Mouse (Mus musculus): ENCODE measurements around the gene Pole3. TPM values are rescaled to one million over a fixed set of nuclear protein-coding genes. Genes with fewer than 3 reads are reported as not detected.

The Pole3 gene
- polyA plus RNA-seq, 1 experiment from 2014 or later: 117 TPM

GRCm38 (mm10) chr4:62517046-62517445 lies 7.8 kb downstream of the Pole3 start:
- Histone ChIP-seq H3K9me3 (no peaks in the 10 kb centered on the region), H3K27me3 (replicated peaks; ENCODE audit: low read depth, poor library complexity, severe bottlenecking) (no peaks in the 10 kb centered on the region), H3K4me1 (peaks cover 56% of the 10 kb centered on the region), H3K36me3 (replicated peaks) (peaks cover 27% of the 10 kb centered on the region), H3K4me3 (0 out of 2 replicates have a peak overlapping the region, but pooled peaks have one; percentile 71), H3K27ac (replicated peaks) (peak overlapping the region; percentile 48; the same call in 1 of the 2 replicates)
- WGBS: 91% methylated on average over 8 of the region's 8 CpGs
- no peak for DNase-seq (ENCODE audit: low spot score)

DNA sequence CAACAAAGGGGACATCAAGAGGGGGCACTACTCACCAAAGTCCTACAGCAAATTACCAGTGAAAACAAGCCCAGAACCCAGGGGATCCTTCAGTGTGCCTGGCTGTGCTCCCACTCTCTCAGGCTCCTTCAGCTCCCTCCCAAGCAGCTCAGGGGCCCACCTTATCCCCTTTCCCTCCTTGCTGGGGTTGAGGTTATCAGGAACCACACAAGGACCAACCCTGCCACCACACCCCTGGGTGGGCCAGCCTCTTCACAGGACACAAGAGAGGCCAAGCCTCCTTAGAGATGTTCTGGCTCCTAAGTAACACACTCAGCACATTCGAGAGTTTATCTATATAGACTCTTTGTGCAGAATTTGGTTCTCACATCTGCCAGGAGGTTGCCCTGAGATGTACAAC lies 8.3 kb downstream of the Pole3 start:
- Histone ChIP-seq H3K27ac (replicated peaks) (peak overlapping the region; percentile 48; the same call in 1 of the 2 replicates), H3K9me3 (no peaks in the 10 kb centered on the region), H3K4me1 (peaks cover 56% of the 10 kb centered on the region), H3K4me3 (peak overlapping the region; percentile 21; the same call in 1 of the 2 replicates), H3K36me3 (replicated peaks) (peaks cover 28% of the 10 kb centered on the region), H3K27me3 (replicated peaks; ENCODE audit: low read depth, poor library complexity, severe bottlenecking) (no peaks in the 10 kb centered on the region)
- 84% methylated on average over 1 of the region's 1 CpGs for WGBS
- no peak for DNase-seq (ENCODE audit: low spot score)

DNA sequence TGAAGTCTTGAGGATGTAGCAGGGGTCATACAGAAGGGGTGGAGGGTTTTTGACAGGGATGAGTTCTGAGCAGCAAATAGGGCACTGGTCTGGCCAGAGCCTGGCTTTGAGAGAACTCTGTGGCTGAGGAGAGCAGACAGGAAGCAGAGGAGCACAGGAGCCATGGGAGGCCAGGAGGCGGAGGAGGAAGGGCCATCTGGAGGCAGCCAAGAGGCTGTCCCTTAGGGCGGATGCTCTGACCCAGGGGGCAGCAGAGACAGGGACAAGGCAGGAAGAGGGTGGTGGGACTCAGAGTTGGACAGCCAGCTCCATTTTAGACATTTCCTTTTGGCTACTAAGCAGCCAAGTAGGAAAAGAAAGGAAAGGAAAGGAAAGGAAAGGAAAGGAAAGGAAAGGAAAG lies 8.8 kb downstream of the Pole3 start:
- no peaks in the 10 kb centered on the region for H3K27me3 ChIP-seq (replicated peaks; ENCODE audit: low read depth, poor library complexity, severe bottlenecking)
- WGBS: 46% methylated on average over 2 of the region's 2 CpGs
- H3K9me3 ChIP-seq: no peaks in the 10 kb centered on the region
- no peak for DNase-seq (ENCODE audit: low spot score)
- H3K4me3 ChIP-seq: peak overlapping the region; percentile 21
- H3K36me3 ChIP-seq (replicated peaks): peaks cover 31% of the 10 kb centered on the region
- H3K4me1 ChIP-seq: peaks cover 56% of the 10 kb centered on the region
- peak overlapping the region; percentile 70 for H3K27ac ChIP-seq (replicated peaks)

GRCm38 (mm10) chr4:62515490-62515889 lies 9.4 kb downstream of the Pole3 start:
- DNase-seq (ENCODE audit: low spot score): no peak
- Histone ChIP-seq H3K9me3 (no peaks in the 10 kb centered on the region), H3K27me3 (replicated peaks; ENCODE audit: low read depth, poor library complexity, severe bottlenecking) (no peaks in the 10 kb centered on the region), H3K27ac (replicated peaks) (peak overlapping the region; percentile 70), H3K4me1 (peaks cover 54% of the 10 kb centered on the region), H3K36me3 (replicated peaks) (peaks cover 37% of the 10 kb centered on the region), H3K4me3 (peak overlapping the region; percentile 21)
- 86% methylated on average over 3 of the region's 3 CpGs for WGBS

GRCm38 (mm10) chr4:62514995-62515394 lies 9.9 kb downstream of the Pole3 start:
- H3K27me3 ChIP-seq (replicated peaks; ENCODE audit: low read depth, poor library complexity, severe bottlenecking): no peaks in the 10 kb centered on the region
- H3K9me3 ChIP-seq: no peaks in the 10 kb centered on the region
- peaks cover 42% of the 10 kb centered on the region for H3K36me3 ChIP-seq (replicated peaks)
- no peak overlapping the region for H3K4me3 ChIP-seq
- no peak for DNase-seq (ENCODE audit: low spot score)
- peaks cover 49% of the 10 kb centered on the region for H3K4me1 ChIP-seq
- 88% methylated on average over 7 of the region's 7 CpGs for WGBS
- no peak overlapping the region for H3K27ac ChIP-seq (replicated peaks)

- no peaks in the 10 kb centered on the region for H3K9me3 ChIP-seq
- H3K4me3 ChIP-seq: no peak overlapping the region
- no peak overlapping the region for H3K27ac ChIP-seq (replicated peaks)
- WGBS: 58% methylated on average over 11 of the region's 11 CpGs
- peaks cover 51% of the 10 kb centered on the region for H3K36me3 ChIP-seq (replicated peaks)
- no peaks in the 10 kb centered on the region for H3K27me3 ChIP-seq (replicated peaks; ENCODE audit: low read depth, poor library complexity, severe bottlenecking)
- DNase-seq (ENCODE audit: low spot score): no peak
- H3K4me1 ChIP-seq: peaks cover 41% of the 10 kb centered on the region
These were observed 10.8 kb downstream of the Pole3 start for GRCm38 (mm10) chr4:62513998-62514506.

DNA sequence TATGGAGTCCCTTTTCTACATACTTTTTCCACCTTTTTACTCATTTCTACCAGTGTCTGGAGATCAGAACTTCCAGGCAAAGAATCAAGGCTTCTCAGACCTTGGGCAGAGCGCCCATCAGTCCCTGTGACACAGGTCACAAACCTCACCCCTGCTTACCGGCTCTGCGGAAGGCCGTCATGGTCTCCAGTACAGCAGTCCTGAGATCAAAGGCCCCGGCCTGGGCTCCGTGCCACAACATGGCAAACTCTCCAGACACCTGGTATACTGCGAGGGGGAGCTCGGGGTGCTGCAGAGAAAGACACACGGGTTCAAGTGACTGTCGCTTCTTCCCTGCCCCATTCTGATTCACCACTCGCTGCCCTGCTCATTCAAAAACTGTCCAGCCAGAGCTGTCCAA lies 14.9 kb downstream of the Pole3 start:
- H3K4me3 ChIP-seq: no peak overlapping the region
- H3K27me3 ChIP-seq (replicated peaks; ENCODE audit: low read depth, poor library complexity, severe bottlenecking): no peaks in the 10 kb centered on the region
- no peak for DNase-seq (ENCODE audit: low spot score)
- H3K27ac ChIP-seq (replicated peaks): no peak overlapping the region
- peaks cover 71% of the 10 kb centered on the region for H3K36me3 ChIP-seq (replicated peaks)
- 93% methylated on average over 11 of the region's 11 CpGs for WGBS
- peaks cover 5% of the 10 kb centered on the region; the same call in 1 of the 2 replicates for H3K4me1 ChIP-seq
- no peaks in the 10 kb centered on the region for H3K9me3 ChIP-seq

GRCm38 (mm10) chr4:62508839-62509238 lies 16.0 kb downstream of the Pole3 start:
- H3K36me3 ChIP-seq (replicated peaks): peaks cover 68% of the 10 kb centered on the region
- 95% methylated on average over 5 of the region's 5 CpGs for WGBS
- H3K4me3 ChIP-seq: no peak overlapping the region
- no peaks in the 10 kb centered on the region for H3K9me3 ChIP-seq
- H3K27ac ChIP-seq (replicated peaks): no peak overlapping the region
- DNase-seq (ENCODE audit: low spot score): no peak
- H3K27me3 ChIP-seq (replicated peaks; ENCODE audit: low read depth, poor library complexity, severe bottlenecking): no peaks in the 10 kb centered on the region
- peaks cover 1% of the 10 kb centered on the region; the same call in 1 of the 2 replicates for H3K4me1 ChIP-seq

GRCm38 (mm10) chr4:62506798-62507197 lies 18.1 kb downstream of the Pole3 start:
- Histone ChIP-seq H3K4me1 (peaks cover 12% of the 10 kb centered on the region), H3K27me3 (replicated peaks; ENCODE audit: low read depth, poor library complexity, severe bottlenecking) (no peaks in the 10 kb centered on the region), H3K4me3 (no peak overlapping the region), H3K27ac (replicated peaks) (no peak overlapping the region), H3K36me3 (replicated peaks) (peaks cover 47% of the 10 kb centered on the region), H3K9me3 (no peaks in the 10 kb centered on the region)
- no peak for DNase-seq (ENCODE audit: low spot score)
- WGBS: 49% methylated on average over 2 of the region's 2 CpGs

GRCm38 (mm10) chr4:62505991-62506390 lies 18.9 kb downstream of the Pole3 start:
- DNase-seq (ENCODE audit: low spot score): no peak
- H3K9me3 ChIP-seq: no peaks in the 10 kb centered on the region
- H3K36me3 ChIP-seq (replicated peaks): peaks cover 39% of the 10 kb centered on the region
- no peak overlapping the region for H3K27ac ChIP-seq (replicated peaks)
- no peaks in the 10 kb centered on the region for H3K27me3 ChIP-seq (replicated peaks; ENCODE audit: low read depth, poor library complexity, severe bottlenecking)
- H3K4me3 ChIP-seq: no peak overlapping the region
- 90% methylated on average over 3 of the region's 3 CpGs for WGBS
- H3K4me1 ChIP-seq: peaks cover 18% of the 10 kb centered on the region

GRCm38 (mm10) chr4:62503374-62503970 lies 21.4 kb downstream of the Pole3 start, which contains the start of gene Hdhd3:
TSS of gene Hdhd3 (minus strand) at chr4:62503467.
- Histone ChIP-seq H3K4me3 (peak within 1 kb of the TSS; percentile 87), H3K36me3 (replicated peaks) (peaks cover 31% of the 10 kb centered on the region), H3K27me3 (replicated peaks; ENCODE audit: low read depth, poor library complexity, severe bottlenecking) (no peaks in the 10 kb centered on the region), H3K4me1 (peaks cover 20% of the 10 kb centered on the region), H3K9me3 (no peaks in the 10 kb centered on the region), H3K27ac (replicated peaks) (peak within 1 kb of the TSS; percentile 86)
- WGBS: 78% methylated on average over 3 of the region's 3 CpGs
- DNase-seq (ENCODE audit: low spot score): no peak

DNA sequence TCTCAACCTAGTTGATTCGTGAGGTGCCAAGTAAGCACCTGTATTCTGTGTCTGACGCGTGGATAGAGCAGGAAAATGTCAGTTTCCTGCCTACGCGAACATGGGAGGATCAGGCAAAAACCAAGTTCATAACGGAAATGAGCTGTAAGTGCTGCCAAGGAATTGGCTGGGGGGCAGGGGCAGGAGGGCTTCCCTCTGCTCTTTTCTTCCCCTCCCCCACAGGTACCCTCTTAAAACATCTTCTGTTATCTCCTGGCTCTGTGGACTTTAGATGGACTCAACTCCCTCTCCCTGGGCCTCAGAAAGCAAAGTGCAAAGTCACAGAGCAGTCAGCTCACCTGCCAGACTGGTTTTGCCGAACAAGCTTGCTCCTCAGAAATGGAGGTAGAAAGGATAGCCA lies 21.9 kb downstream of the Pole3 start:
- peaks cover 20% of the 10 kb centered on the region for H3K4me1 ChIP-seq
- no peaks in the 10 kb centered on the region for H3K9me3 ChIP-seq
- H3K27me3 ChIP-seq (replicated peaks; ENCODE audit: low read depth, poor library complexity, severe bottlenecking): no peaks in the 10 kb centered on the region
- no peak for DNase-seq (ENCODE audit: low spot score)
- 0 out of 2 replicates have a peak overlapping the region, but pooled peaks have one; percentile 87 for H3K4me3 ChIP-seq
- 75% methylated on average over 7 of the region's 7 CpGs for WGBS
- no peak overlapping the region for H3K27ac ChIP-seq (replicated peaks)
- H3K36me3 ChIP-seq (replicated peaks): peaks cover 31% of the 10 kb centered on the region
